Mouse (Mus musculus) embryonic facial prominence, embryonic 15.5 days (tissue): Measurements from ENCODE around the gene Mrpl17. TPM values are rescaled to one million over a fixed set of nuclear protein-coding genes. Genes with fewer than 3 reads are reported as not detected.
A peak's percentile ranks its signal among the peaks of the same experiment; 100 is the strongest.

ENCODE experiments used
- ATAC-seq: fragments of 200-750 bp; cut with Nextera tagmentation; 2 replicates; pipeline ENCODE4 v1.8.0; 2017; ENCODE audit warnings: low read depth, moderate TSS enrichment; ENCODE audit not compliant: insufficient number of reproducible peaks, low FRiP score, low TSS enrichment
- H3K27ac ChIP-seq: fragments of 300-500 bp; sonication (generic); replicated peaks from 2 replicates; pipeline ENCODE4 v1.5.1; 2015; ENCODE audit warnings: mild to moderate bottlenecking, inconsistent platforms
- H3K27me3 ChIP-seq: fragments of 300-500 bp; sonication (generic); 2 replicates; pipeline ENCODE4 v1.6.1; 2015; ENCODE audit warnings: inconsistent platforms
- H3K36me3 ChIP-seq: fragments of 300-500 bp; sonication (generic); 2 replicates; pipeline ENCODE4 v1.6.1; 2015; ENCODE audit warnings: mild to moderate bottlenecking, inconsistent platforms
- H3K4me1 ChIP-seq: fragments of 300-500 bp; sonication (generic); 2 replicates; pipeline ENCODE4 v1.6.1; 2015; ENCODE audit warnings: inconsistent platforms
- H3K4me2 ChIP-seq: fragments of 300-500 bp; sonication (generic); replicated peaks from 2 replicates; pipeline ENCODE4 v1.6.1; 2015; ENCODE audit warnings: mild to moderate bottlenecking, inconsistent platforms
- H3K4me3 ChIP-seq: fragments of 300-500 bp; sonication (generic); replicated peaks from 2 replicates; pipeline ENCODE4 v1.5.1; 2015; ENCODE audit warnings: mild to moderate bottlenecking, inconsistent platforms
- H3K9ac ChIP-seq: fragments of 300-500 bp; sonication (generic); 2 replicates; pipeline ENCODE4 v1.6.1; 2015; ENCODE audit warnings: inconsistent platforms
- H3K9me3 ChIP-seq: fragments of 300-500 bp; sonication (generic); replicated peaks from 2 replicates; pipeline ENCODE4 v1.6.1; 2016; ENCODE audit warnings: inconsistent platforms
- WGBS: fragments of 180-500 bp; shearing (Covaris S2); methylation state at CpG from one replicate; pipeline ENCODE4 v1.1.7; 2015; 5-methylcytosine and 5-hydroxymethylcytosine counted together
- polyA plus RNA-seq: library from polyadenylated mRNA; unstranded; fragments of >200 nt; fragmentation: Nextera tagmentation; extraction: Ambion mirVana; gene quantifications from 2 replicates; pipeline ENCODE4 v1.2.1, GENCODE M21; 2015

The Mrpl17 gene
- polyA plus RNA-seq, 1 experiment from 2014 or later: 345 TPM

GRCm38 (mm10) chr7:105764331-105764730 lies 46.6 kb downstream of the Mrpl17 start:
- no peak overlapping the region for H3K4me2 ChIP-seq
- H3K27ac ChIP-seq: no peak overlapping the region
- WGBS: 85% methylated on average over 11 of the region's 11 CpGs
- H3K4me3 ChIP-seq: no peak overlapping the region
- no peak for ATAC-seq
- H3K27me3 ChIP-seq: no peaks in the 10 kb centered on the region
- H3K9ac ChIP-seq: no peak overlapping the region
- peaks cover 71% of the 10 kb centered on the region for H3K36me3 ChIP-seq
- peaks cover 12% of the 10 kb centered on the region for H3K4me1 ChIP-seq
- no peaks in the 10 kb centered on the region for H3K9me3 ChIP-seq

- peaks cover 6% of the 10 kb centered on the region for H3K4me1 ChIP-seq
- H3K36me3 ChIP-seq: peaks cover 80% of the 10 kb centered on the region
- H3K4me3 ChIP-seq: peak overlapping the region; percentile 2; the same call in 1 of the 2 replicates
- 37% methylated on average over 55 of the region's 55 CpGs for WGBS
- peak overlapping the region; percentile 38 for H3K4me2 ChIP-seq
- ATAC-seq: no peak
- H3K27me3 ChIP-seq: no peaks in the 10 kb centered on the region
- H3K27ac ChIP-seq: no peak overlapping the region
- H3K9me3 ChIP-seq: no peaks in the 10 kb centered on the region
- no peak overlapping the region for H3K9ac ChIP-seq
These were observed 48.2 kb downstream of the Mrpl17 start for GRCm38 (mm10) chr7:105762517-105763270.

GRCm38 (mm10) chr7:105761813-105762484 lies 49.0 kb downstream of the Mrpl17 start:
- Histone ChIP-seq H3K9me3 (no peaks in the 10 kb centered on the region), H3K36me3 (peaks cover 88% of the 10 kb centered on the region), H3K9ac (no peak overlapping the region), H3K4me2 (peak overlapping the region; percentile 38), H3K4me1 (peaks cover 6% of the 10 kb centered on the region; the same call in 1 of the 2 replicates), H3K4me3 (peak overlapping the region; percentile 2; the same call in 1 of the 2 replicates), H3K27me3 (no peaks in the 10 kb centered on the region), H3K27ac (0 out of 2 replicates have a peak overlapping the region, but pooled peaks have one; percentile 5)
- WGBS: 39% methylated on average over 51 of the region's 51 CpGs
- ATAC-seq: 0 out of 2 replicates have a peak, but pooled peaks have one; percentile 22

- 88% methylated on average over 10 of the region's 10 CpGs for WGBS
- H3K4me1 ChIP-seq: peaks cover 13% of the 10 kb centered on the region
- ATAC-seq: no peak
- H3K27ac ChIP-seq: no peak overlapping the region
- no peaks in the 10 kb centered on the region for H3K27me3 ChIP-seq
- no peak overlapping the region for H3K9ac ChIP-seq
- H3K4me3 ChIP-seq: no peak overlapping the region
- no peak overlapping the region for H3K4me2 ChIP-seq
- no peaks in the 10 kb centered on the region for H3K9me3 ChIP-seq
- peaks cover 69% of the 10 kb centered on the region for H3K36me3 ChIP-seq
These were observed 57.6 kb downstream of the Mrpl17 start for GRCm38 (mm10) chr7:105753281-105753680.

Other genes starting within 250 kb of the Mrpl17 start
- 53.1 and 63.4 TPM in 2 replicates for gene Apbb1, start 229.4 kb downstream of the Mrpl17 start, polyA plus RNA-seq
- gene Hpx, start 211.0 kb downstream of the Mrpl17 start, polyA plus RNA-seq: 0.32 and 0.33 TPM in 2 replicates
- gene Trim3, start 177.5 kb downstream of the Mrpl17 start, polyA plus RNA-seq: 45.2 and 48.1 TPM in 2 replicates
- gene Timm10b, start 171.0 kb downstream of the Mrpl17 start, polyA plus RNA-seq: 204 and 209 TPM in 2 replicates
- gene Arfip2, start 170.7 kb downstream of the Mrpl17 start, polyA plus RNA-seq: 96.7 and 97.7 TPM in 2 replicates
- gene Gm45799, start 170.5 kb downstream of the Mrpl17 start, polyA plus RNA-seq: 30.0 and 33.1 TPM in 2 replicates
- 1.1 and 2.8 TPM in 2 replicates for gene Dnhd1, start 160.3 kb downstream of the Mrpl17 start, polyA plus RNA-seq
- 357 and 386 TPM in 2 replicates for gene Ilk, start 74.5 kb downstream of the Mrpl17 start, polyA plus RNA-seq
- 35.4 and 40.9 TPM in 2 replicates for gene Rrp8, start 73.7 kb downstream of the Mrpl17 start, polyA plus RNA-seq
- gene Taf10, start 66.7 kb downstream of the Mrpl17 start, polyA plus RNA-seq: 128 and 131 TPM in 2 replicates
- 67.0 and 82.0 TPM in 2 replicates for gene Tpp1, start 58.9 kb downstream of the Mrpl17 start, polyA plus RNA-seq
- gene Dchs1, start 23.4 kb downstream of the Mrpl17 start, polyA plus RNA-seq: 15.5 and 17.7 TPM in 2 replicates
- 1.2 and 1.3 TPM in 2 replicates for gene Gm4070, start 142.9 kb upstream of the Mrpl17 start, polyA plus RNA-seq